Mouse (Mus musculus): Measurements from ENCODE around the gene Epsti1. TPM values are rescaled to one million over a fixed set of nuclear protein-coding genes. Genes with fewer than 3 reads are reported as not detected.

Gene Epsti1
- polyA plus RNA-seq, 1 experiment: 35.3 TPM

DNA sequence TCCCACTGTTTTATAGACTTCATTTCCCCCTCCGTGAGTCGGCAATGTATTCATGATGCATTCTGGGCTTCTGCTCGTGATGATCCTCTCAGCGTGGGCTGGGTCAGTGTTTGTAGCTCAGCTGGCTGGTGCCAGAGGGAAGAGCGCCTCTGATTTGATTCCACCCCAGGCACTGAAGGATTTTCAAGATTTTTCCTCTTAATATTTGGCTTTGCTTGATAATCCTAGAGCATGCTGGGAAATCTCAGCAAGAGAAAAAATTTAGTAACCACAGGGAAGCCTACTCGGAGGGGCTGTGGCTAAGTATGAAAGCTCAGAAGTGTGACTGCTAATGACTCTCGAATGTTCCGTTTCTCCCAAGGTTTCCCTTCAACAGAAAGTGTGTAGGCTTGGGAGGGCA is 134.8 kb downstream of the Epsti1 start:
- WGBS: 69% methylated on average over 8 of the region's 8 CpGs

DNA sequence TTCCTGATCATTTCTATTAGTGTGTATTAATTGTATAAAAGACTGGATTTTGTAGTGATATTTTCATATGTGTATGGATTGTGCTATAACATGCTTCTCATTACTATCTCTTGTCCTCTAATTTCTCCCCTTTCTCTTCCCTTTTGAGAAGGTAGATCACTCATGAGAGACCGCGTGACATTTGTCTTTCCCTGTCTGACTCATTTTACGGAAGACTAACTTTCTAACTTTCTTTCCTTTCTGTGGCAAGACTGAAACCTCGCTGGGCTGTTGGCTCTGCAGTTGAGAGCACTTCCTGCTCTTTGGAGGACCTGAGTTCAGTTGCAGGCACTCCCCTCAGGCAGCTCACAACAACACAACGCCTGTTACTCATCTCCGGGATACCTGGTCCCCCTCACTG is 136.6 kb downstream of the Epsti1 start:
- TF ChIP-seq CTCF (IDR thresholded peaks at IDR 0.05; ENCODE audit: extremely low read depth, insufficient read depth, insufficient read length, insufficient replicate concordance) (no peak), POLR2A (IDR thresholded peaks at IDR 0.05; ENCODE audit: low read depth, low read length) (no peak)
- Histone ChIP-seq H3K27me3 (ENCODE audit: control insufficient read depth, insufficient read depth, low read length) (no peaks in the 10 kb centered on the region), H3K27ac (ENCODE audit: insufficient read depth, low read length) (no peak overlapping the region), H3K4me3 (ENCODE audit: extremely low read depth, insufficient read depth, insufficient read length) (no peak overlapping the region), H3K36me3 (ENCODE audit: control insufficient read depth, insufficient read depth, low read length) (no peaks in the 10 kb centered on the region), H3K4me1 (ENCODE audit: control insufficient read depth, insufficient read depth, insufficient read length) (no peaks in the 10 kb centered on the region)
- no peak for DNase-seq (ENCODE audit: low read depth in 1 of 2, low spot score in 2 of 2)
- 58% methylated on average over 6 of the region's 6 CpGs for whole genome bisulfite sequencing

More for the DNA sequence above, 134.8 kb downstream of the Epsti1 start:
- H3K4me3 ChIP-seq (ENCODE audit: extremely low read depth, insufficient read depth, insufficient read length): no peak overlapping the region
- H3K27ac ChIP-seq (ENCODE audit: insufficient read depth, low read length): no peak overlapping the region
- no peak for DNase-seq (ENCODE audit: low read depth in 1 of 2, low spot score in 2 of 2)
- TF ChIP-seq CTCF (IDR thresholded peaks at IDR 0.05; ENCODE audit: extremely low read depth, insufficient read depth, insufficient read length, insufficient replicate concordance) (no peak), POLR2A (IDR thresholded peaks at IDR 0.05; ENCODE audit: low read depth, low read length) (no peak)
- no peaks in the 10 kb centered on the region for H3K27me3 ChIP-seq (ENCODE audit: control insufficient read depth, insufficient read depth, low read length)
- H3K4me1 ChIP-seq (ENCODE audit: control insufficient read depth, insufficient read depth, insufficient read length): no peaks in the 10 kb centered on the region
- no peaks in the 10 kb centered on the region for H3K36me3 ChIP-seq (ENCODE audit: control insufficient read depth, insufficient read depth, low read length)

DNA sequence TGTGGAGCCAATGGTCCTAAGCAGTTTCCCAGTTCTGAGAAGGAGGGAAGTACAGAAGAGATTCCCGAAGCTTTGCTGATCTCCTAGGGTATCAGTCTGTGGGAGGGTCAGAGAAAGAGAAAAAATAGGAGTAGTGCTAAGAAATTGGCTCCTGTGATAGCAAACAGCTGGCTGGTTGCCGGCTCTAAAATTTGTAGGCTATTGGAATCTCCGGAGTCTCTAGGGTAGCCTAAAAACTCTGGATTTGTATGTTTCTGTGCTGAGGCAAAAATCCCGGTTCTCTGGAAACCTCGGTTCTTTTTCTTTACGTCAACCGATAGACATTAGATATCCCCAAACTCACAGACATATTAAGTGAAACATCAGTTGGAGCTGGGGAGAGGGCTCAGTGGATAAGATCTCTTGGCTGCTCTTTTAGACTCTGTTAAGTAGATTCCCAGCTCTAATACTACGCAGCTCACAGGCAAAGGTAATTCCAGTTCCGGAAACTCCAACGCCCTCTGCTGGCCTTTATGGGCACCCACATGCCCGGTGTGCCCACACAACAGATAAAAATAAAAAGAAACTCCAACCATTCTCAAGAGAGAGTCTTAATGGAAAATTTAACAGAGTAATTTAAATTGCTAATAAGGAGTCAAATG is 138.0 kb downstream of the Epsti1 start:
- DNase-seq (ENCODE audit: low read depth in 1 of 2, low spot score in 2 of 2): no peak
- WGBS: 84% methylated on average over 11 of the region's 11 CpGs
- H3K4me1 ChIP-seq (ENCODE audit: control insufficient read depth, insufficient read depth, insufficient read length): no peaks in the 10 kb centered on the region

DNA sequence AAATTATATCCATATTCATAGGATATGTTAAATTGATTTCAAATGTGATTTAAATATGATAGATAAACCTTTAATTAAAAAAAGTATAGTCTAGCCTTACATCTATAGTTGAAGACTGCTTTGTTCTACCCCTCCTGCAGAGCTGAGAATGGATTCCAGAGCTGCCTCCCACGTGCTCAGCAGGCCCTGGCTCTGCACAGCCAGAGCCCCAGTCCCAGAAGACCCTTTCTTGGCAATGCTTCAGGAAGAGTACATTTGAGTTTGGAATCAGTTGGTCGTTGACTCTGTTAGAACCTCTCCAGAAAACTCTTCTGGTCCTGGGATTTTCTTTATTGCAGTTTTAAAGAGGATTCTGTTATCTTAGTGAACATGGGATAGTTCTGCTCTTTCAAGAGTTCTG is 139.0 kb downstream of the Epsti1 start:
- 48% methylated on average over 2 of the region's 2 CpGs for WGBS
- H3K4me3 ChIP-seq (ENCODE audit: extremely low read depth, insufficient read depth, insufficient read length): no peak overlapping the region
- DNase-seq (ENCODE audit: low read depth in 1 of 2, low spot score in 2 of 2): no peak
- no peaks in the 10 kb centered on the region for H3K27me3 ChIP-seq (ENCODE audit: control insufficient read depth, insufficient read depth, low read length)
- H3K36me3 ChIP-seq (ENCODE audit: control insufficient read depth, insufficient read depth, low read length): no peaks in the 10 kb centered on the region
- no peak overlapping the region for H3K27ac ChIP-seq (ENCODE audit: insufficient read depth, low read length)
- no peak for TF ChIP-seq CTCF (IDR thresholded peaks at IDR 0.05; ENCODE audit: extremely low read depth, insufficient read depth, insufficient read length, insufficient replicate concordance)
- TF ChIP-seq POLR2A (IDR thresholded peaks at IDR 0.05; ENCODE audit: low read depth, low read length): no peak
- H3K4me1 ChIP-seq (ENCODE audit: control insufficient read depth, insufficient read depth, insufficient read length): no peaks in the 10 kb centered on the region

More for the DNA sequence above, 138.0 kb downstream of the Epsti1 start:
- no peaks in the 10 kb centered on the region for H3K36me3 ChIP-seq (ENCODE audit: control insufficient read depth, insufficient read depth, low read length)
- H3K27me3 ChIP-seq (ENCODE audit: control insufficient read depth, insufficient read depth, low read length): no peaks in the 10 kb centered on the region
- no peak overlapping the region for H3K4me3 ChIP-seq (ENCODE audit: extremely low read depth, insufficient read depth, insufficient read length)
- no peak overlapping the region for H3K27ac ChIP-seq (ENCODE audit: insufficient read depth, low read length)
- TF ChIP-seq CTCF (IDR thresholded peaks at IDR 0.05; ENCODE audit: extremely low read depth, insufficient read depth, insufficient read length, insufficient replicate concordance) (no peak), POLR2A (IDR thresholded peaks at IDR 0.05; ENCODE audit: low read depth, low read length) (no peak)

DNA sequence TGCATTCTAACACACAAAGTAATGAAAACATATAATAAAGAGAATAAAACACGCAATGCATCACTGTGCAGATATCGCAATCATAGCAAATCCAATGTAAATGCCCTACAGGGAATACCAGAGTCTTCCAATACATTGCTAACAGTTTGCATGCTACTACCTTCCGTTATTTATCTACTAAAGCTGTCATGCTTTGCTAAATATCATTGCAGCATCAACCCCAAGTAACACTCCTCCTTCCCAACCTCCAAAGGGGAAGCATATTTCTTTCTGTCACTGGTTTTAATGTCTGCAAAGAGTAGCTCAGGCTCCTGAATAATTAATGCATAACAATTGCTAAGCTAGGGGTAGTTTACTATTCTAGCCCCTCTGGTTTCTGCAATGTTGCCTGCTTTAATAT is 144.2 kb downstream of the Epsti1 start:
- WGBS: 93% methylated on average over 3 of the region's 3 CpGs
- DNase-seq (ENCODE audit: low read depth in 1 of 2, low spot score in 2 of 2): no peak

DNA sequence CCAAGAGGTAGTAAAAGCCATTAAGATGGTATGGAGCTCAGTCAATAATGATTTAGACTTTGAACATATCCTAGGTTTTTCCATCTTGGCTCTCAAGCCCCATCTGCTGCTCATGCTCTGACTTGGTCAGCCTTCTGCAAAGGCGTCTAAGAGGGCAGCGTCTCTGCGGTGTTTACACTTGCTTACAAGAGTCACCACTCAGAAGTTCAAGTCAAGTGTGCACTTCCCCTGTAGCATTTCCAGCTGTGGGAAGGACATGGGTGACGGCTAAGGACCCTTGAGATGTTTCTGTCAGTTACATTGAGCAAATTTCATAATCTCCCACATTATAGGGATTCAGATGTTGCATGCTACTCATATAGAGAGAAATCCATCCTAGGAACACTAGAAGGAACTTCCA is 144.6 kb downstream of the Epsti1 start:
- DNase-seq (ENCODE audit: low read depth in 1 of 2, low spot score in 2 of 2): no peak
- Histone ChIP-seq H3K36me3 (ENCODE audit: control insufficient read depth, insufficient read depth, low read length) (no peaks in the 10 kb centered on the region), H3K27me3 (ENCODE audit: control insufficient read depth, insufficient read depth, low read length) (no peaks in the 10 kb centered on the region), H3K4me1 (ENCODE audit: control insufficient read depth, insufficient read depth, insufficient read length) (no peaks in the 10 kb centered on the region), H3K4me3 (ENCODE audit: extremely low read depth, insufficient read depth, insufficient read length) (no peak overlapping the region), H3K27ac (ENCODE audit: insufficient read depth, low read length) (no peak overlapping the region)
- TF ChIP-seq POLR2A (IDR thresholded peaks at IDR 0.05; ENCODE audit: low read depth, low read length) (no peak), CTCF (IDR thresholded peaks at IDR 0.05; ENCODE audit: extremely low read depth, insufficient read depth, insufficient read length, insufficient replicate concordance) (no peak)
- 82% methylated on average over 4 of the region's 4 CpGs for WGBS

More for the DNA sequence above, 144.2 kb downstream of the Epsti1 start:
- no peaks in the 10 kb centered on the region for H3K4me1 ChIP-seq (ENCODE audit: control insufficient read depth, insufficient read depth, insufficient read length)
- no peak overlapping the region for H3K4me3 ChIP-seq (ENCODE audit: extremely low read depth, insufficient read depth, insufficient read length)
- no peaks in the 10 kb centered on the region for H3K36me3 ChIP-seq (ENCODE audit: control insufficient read depth, insufficient read depth, low read length)
- H3K27ac ChIP-seq (ENCODE audit: insufficient read depth, low read length): no peak overlapping the region
- no peak for TF ChIP-seq CTCF (IDR thresholded peaks at IDR 0.05; ENCODE audit: extremely low read depth, insufficient read depth, insufficient read length, insufficient replicate concordance)
- TF ChIP-seq POLR2A (IDR thresholded peaks at IDR 0.05; ENCODE audit: low read depth, low read length): no peak
- no peaks in the 10 kb centered on the region for H3K27me3 ChIP-seq (ENCODE audit: control insufficient read depth, insufficient read depth, low read length)

Other genes with a start within 250 kb of the Epsti1 start
- 3.5 and 4.0 TPM in 2 replicates for gene Dnajc15, start 29.1 kb upstream of the Epsti1 start, polyA plus RNA-seq (2012; rRNA removed)
- not detected in 2 replicates for gene Fam216b, start 184.8 kb downstream of the Epsti1 start, polyA plus RNA-seq (2012; rRNA removed)